Mouse (Mus musculus): ENCODE data around the gene Alyref.

Alyref gene

DNA sequence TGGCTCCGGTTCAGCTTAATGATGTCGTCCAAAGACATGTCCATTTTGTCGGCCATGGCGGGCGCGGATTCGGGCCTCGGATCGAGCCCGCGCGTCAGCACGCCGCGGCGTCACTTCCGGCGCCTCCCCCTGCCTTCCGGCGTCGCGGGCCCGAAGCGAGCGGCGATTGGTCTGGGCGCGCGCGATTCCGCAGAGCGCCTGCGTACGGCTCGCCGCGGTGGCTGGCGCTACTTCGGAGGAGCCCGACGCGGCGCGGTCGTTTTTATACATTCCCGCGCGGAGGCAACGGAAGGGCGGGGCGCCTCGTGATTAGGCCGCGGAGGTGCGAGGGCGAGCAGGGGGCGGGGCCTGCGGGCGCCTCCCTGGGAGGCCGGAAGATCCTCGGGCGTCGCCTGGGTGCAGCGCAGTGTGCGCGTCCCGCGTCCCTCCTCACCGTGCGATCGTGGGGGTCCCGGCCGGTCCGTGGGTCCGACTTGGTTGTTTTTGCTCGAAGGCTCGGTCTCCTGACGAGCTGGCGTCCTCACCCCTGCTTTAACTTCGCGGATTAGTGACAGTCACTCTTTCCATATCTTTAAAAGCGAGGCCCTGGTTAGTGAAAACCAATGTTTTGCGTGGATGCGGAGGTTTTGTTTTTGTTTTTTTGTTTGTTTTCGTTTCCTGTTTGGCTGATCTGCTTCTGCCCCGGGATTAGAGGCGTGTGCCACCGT lies at the start of gene Alyref, which contains the start of gene Anapc11:
TSS of gene Alyref (minus strand) at position 83 of the 707 bp plus-strand sequence.
TSS of gene Anapc11 (plus strand) at position 139 of the 707 bp plus-strand sequence.
- peak; percentile 98 for DNase-seq (ENCODE audit: low read depth)

DNA sequence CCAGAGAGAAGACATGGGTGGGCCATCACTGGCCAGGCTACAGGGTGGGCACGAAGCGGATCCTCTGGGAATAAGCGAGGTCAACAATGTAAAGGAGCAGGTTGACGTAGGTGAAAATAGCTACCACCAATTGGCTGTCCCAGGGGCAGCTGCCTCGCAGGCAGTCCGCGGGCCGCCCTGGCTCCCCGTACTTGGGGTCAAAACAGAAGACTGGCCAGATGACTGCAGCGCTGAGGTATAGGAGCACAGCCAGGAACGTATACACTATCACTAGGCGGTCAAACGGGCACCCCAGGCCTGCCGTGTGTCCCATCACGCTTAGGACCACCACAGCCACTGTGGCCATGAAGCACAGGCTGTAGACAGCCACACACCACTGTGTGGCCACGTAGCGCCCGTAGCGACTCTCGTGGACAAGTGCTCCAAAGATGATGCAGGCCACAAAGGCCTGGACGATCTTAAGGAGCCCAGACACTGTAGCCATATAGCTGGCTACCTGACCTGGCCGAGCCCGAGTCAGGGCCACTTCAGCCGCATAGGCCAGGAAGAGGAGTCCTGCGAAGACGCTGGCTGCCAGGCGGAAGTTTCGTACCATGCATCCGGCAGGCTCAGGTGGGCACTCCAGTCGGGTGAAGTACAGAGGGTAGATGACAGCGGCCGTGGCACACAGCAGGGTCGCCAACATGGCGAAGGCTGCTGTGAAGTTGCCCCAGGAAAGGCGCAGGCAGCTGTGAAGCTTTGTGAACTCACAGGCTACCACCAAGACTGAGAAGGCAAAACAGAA lies 49.1 kb upstream of the Alyref start:
- no peak for DNase-seq (ENCODE audit: low read depth)

DNA sequence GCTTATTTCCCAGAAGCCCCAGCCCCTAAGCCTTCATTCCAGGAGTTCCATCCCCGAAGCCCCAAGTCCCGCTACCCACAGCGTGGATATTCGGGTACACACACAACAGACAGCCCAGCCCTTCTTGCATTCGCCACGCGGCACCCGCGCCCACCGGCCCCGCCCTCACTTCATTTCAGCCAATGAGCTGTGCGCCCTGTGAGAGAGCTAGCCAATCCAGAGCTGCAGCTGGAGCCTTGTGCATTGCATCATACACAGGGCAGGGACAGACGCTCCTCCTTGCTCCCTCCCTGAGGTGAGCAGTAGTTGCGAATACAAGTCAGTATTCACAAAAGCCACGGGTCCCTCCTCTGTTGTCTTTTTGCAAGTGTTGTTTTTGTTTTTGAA lies 45.4 kb upstream of the Alyref start, which contains the start of gene Pycr1:
TSS of gene Pycr1 (minus strand) at position 169 of the 387 bp plus-strand sequence.
- DNase-seq (ENCODE audit: low read depth): peak; percentile 95

GRCm38 (mm10) chr11:120642939-120643600 lies 44.9 kb upstream of the Alyref start:
- peak; percentile 18 for DNase-seq (ENCODE audit: low read depth)

GRCm38 (mm10) chr11:120641869-120642268 lies 43.7 kb upstream of the Alyref start:
- no peak for DNase-seq (ENCODE audit: low read depth)

GRCm38 (mm10) chr11:120641255-120641654 lies 43.1 kb upstream of the Alyref start:
- DNase-seq (ENCODE audit: low read depth): no peak

GRCm38 (mm10) chr11:120634810-120635209 lies 36.6 kb upstream of the Alyref start:
- no peak for DNase-seq (ENCODE audit: low read depth)

DNA sequence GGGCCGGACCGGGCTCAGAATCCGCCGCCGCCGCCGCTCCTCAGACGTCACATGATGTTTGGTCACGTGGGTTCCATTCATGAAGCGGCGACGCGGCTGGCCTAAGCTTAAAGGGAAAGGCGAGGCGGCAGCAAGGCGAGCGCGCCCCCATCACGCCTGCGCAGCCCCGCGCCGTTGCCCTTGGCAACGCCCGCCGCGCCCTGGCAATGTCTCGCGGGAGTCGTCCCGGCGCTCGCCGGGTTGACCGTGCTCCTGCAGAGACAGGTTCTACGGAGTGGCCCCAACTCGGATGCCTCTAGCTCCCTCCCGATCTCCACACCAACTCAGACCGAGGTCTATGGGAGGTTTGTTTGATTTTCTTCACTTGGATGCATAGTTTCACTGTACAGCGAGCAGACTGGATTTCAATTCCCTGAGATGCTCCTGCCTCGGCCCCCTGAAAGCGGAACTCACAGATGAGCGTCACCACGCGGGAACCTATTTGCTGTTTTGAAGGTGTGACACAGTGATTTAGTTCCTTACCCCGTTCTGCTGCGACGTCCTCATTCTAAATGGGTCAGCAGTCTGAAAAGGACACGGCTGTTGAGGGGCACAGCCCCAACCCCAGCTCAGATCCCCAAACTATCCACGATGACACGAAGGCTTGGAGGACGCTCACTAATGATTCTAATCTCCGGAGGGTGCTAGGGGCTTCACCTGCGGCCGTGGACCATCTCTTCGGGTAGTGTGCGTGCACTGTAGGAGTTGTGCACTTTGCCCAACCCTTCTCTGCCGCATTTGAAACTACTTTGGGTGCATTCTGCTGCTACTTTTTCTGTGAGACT lies 35.6 kb upstream of the Alyref start, which contains the start of gene Mafg:
TSS of gene Mafg (minus strand) at position 81 of the 824 bp plus-strand sequence.
- DNase-seq (ENCODE audit: low read depth): peak; percentile 98

GRCm38 (mm10) chr11:120632559-120633519 lies 34.7 kb upstream of the Alyref start:
- peak; percentile 88 for DNase-seq (ENCODE audit: low read depth)

DNA sequence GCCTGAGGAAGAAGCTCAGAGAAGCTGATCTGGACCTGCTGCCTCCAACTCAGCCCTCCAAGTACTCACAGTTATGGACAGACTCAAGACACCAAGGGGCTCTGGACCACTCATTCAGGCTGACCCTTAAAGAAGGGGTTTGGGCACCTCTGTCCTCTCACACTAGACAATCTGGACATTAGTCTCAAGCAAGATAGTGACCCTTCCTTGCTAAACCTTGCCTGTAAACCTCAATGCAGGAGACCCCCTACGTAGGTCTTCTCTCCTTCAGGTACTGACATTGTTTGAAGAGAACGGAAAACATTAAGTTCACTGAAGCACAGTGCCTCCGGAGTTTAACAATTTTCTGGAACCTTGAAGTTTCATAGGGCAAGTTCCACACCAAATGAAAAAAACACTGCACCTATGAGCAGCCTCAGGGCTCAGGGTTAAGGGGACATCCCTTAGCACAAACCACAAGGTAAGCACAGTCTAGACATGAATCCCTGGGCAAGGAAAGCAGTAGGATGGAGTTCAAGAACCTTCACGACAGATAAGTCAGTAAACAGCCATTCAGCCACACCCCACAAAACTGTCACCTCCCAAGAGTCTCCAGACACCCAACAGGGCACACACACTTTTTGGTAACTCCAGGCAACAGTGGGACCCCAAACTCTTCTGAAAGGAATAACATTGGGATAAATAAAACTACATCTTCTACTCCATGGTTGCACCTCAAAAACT lies 33.7 kb upstream of the Alyref start:
- no peak for DNase-seq (ENCODE audit: low read depth)

GRCm38 (mm10) chr11:120630881-120631725 lies 32.9 kb upstream of the Alyref start:
- DNase-seq (ENCODE audit: low read depth): peak; percentile 18

DNA sequence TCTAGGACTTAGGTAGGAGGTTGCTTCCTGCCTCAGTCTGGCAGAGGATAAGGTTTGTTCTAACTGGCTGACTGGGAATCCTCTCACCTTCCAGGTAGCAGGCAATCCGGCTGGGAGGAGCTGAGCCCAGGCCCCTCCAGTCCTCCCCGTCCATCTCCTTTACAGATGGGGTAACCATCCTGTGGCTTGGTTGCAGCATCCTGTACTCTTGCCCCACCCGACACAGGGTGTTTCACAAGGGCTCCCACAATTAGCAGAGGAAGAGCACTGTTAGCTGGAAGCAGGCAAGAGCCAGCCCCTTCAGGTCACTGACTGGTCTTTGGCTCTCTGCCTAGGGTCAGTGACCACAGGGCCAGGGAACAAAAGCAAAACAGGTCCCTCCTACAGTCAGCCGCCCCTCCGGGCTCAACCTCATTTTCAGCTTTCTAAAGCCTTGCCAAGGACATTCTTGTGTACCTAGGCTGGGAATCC lies 32.3 kb upstream of the Alyref start:
- DNase-seq (ENCODE audit: low read depth): peak; percentile 64

DNA sequence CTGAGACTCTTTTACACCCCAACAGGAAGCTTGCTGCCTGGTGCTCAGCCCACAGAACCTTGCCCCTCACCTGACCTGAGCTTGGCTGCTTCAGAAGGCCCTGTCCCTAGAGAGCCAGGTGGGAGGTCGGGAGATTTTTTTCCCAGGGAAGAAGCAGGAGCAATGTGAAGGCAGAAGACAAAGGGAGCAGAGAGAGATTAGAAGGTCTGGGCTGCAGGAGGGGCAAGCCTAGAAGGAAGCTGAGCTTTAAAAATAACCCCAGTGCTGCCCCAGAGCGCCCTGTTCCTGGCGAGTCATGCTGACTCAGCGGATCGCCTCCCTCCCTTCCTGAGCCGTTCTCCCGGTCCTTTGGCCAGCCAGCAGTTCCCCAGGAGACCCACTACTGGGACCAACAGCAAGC lies 31.7 kb upstream of the Alyref start:
- DNase-seq (ENCODE audit: low read depth): peak; percentile 77

DNA sequence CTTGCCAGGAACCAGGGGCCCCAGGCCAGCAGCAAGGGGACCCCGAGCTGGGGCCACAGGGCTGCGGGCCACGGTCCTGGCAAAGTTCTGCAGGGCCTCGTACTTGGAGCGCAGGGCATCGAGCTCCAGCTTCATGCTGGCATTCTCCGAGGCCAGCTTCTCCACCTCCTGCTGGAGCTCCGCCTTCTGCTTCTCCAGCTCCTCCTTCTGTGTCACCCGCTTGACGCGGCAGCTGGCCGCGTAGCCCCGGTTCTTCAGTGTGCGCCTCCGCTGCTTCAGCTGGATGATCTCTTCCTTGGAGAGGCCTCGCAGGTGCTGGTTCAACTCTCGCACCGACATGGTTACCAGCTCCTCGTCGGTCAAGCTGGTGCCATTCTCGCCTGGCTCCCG lies 31.2 kb upstream of the Alyref start:
- DNase-seq (ENCODE audit: low read depth): no peak

GRCm38 (mm10) chr11:120628601-120629340 lies 30.6 kb upstream of the Alyref start:
- DNase-seq (ENCODE audit: low read depth): no peak

GRCm38 (mm10) chr11:120627468-120628300 lies 29.5 kb upstream of the Alyref start:
- no peak for DNase-seq (ENCODE audit: low read depth)
